Mouse (Mus musculus) adrenal gland, adult 2 months (tissue): Measurements from ENCODE around the gene Scamp3. TPM values are rescaled to one million over a fixed set of nuclear protein-coding genes. Genes with fewer than 3 reads are reported as not detected.
"Not testable (repeated sequence)": the region's sequence is repeated elsewhere in the genome, so short reads cannot be mapped to it uniquely, and the experiment has no call there.

Source experiments
- DNase-seq: peaks from one replicate; pipeline ENCODE4 v3.0.0; 2021
- polyA plus RNA-seq: library from polyadenylated mRNA; depleted of rRNA; stranded (reverse); fragments of >200 nt; gene quantifications from 2 replicates; pipeline ENCODE4 v1.2.3, GENCODE M21; 2012
- total RNA-seq, 2 experiments: library from RNA; stranded (reverse); gene quantifications; 2 replicates each; pipeline ENCODE4 v1.2.3; 2021

The Scamp3 gene
- total and polyA plus RNA-seq, 3 experiments, result 87.1 to 299 (median 104) TPM

DNA sequence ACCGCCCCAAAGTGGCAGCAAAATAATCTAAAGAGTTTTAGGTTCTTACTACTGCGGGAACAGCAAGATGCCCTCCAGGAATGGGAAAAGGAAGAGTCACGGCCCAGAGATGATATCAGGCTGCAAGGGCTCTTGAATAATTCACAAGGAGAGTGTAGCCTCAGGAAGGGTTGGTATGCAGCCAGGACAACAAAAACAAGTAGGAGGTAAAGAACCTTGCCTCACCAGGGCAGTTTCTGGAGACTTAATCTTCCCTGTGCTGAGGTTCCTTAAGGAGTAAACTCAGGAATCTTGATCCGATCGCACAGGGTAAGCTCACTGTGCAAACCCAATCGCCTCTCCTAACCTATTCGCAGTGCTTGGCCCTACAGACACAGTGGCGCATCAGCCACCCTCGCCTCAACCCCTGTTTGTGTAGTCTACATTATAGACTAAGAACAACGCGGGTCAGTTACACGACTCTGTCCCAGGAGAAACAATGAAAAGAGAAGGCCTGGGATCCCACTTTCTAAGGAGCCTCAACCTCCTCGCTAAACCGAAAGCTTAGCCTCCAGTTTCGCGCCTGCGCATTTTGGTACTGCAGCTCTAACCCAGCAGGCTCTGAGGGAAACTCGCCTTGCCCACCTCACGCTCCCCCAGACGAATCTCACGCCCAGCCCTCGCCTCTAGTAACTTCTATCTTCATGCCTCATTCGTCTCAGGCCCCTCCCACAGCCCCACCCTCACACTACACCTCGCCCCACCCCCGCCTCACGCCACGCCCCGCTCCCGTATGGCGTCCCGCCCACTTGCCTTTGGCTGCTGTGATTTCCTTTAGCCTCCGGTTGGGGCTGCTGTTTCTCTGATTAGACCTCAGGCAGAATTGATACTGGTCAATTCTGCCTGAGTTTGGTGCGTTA lies 19.0 kb downstream of the Scamp3 start:
- DNase-seq, result peak; percentile 91

DNA sequence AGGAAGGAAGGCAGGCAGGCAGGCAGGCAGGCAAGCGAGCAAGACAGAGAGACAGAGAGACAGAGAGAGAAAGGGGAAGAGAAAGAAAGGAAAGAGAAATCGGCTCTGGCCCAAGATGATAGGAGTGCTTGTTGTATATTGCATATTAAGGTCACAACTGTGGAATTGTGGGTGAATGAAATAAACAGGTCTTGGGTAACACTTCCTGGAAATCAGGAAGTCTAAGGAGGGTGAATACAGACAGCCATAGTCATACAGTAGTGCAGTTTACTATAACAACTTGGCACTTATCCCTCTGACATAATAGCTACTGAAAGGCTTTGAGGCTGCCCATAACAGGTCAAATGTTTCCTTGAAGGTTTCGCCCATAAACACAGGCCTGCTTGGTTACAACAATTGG lies 22.6 kb downstream of the Scamp3 start:
- no peak for DNase-seq

DNA sequence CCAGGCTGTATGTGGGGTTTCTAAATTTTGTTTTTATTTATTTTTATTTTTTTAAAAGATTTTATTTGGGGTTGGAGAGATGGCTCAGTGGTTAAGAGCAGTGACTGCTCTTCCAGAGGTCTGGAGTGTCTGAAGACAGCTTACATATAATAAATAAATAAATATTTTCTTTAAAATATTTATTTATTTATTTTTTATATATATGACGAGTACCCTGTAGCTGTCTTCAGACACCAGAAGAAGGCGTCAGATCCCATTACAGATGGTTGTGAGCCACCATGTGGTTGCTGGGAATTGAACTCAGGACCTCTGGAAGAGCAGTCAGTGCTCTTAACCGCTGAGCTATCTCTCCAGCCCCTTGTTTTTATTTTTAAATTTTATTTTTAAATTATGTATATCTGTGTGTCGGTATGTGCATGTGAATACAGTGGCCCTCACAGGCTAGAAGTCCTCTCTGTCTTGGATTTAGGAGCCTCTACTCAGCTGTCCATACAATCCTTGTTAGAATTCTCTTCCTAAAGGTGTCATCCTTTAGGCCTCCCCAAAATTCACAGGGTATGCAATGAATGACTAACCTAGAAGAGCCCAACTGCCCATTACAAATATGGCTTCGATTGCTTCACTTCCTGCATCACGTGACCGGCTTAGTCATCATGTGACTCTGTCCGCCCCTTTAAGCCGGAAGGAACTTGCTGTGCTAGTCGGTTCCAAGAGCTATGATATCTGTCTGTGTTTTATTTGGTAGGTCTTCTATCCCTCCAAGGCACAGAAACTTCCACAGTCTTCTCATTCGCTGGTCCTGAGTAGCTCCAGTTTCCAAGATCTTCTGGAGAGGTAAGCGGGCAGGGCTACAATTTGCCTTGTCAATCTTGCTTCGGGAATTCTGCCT lies 25.2 kb downstream of the Scamp3 start, which contains the start of gene Gba:
Gba (plus strand) TSS at position 676 of the 889 bp plus-strand sequence.
- DNase-seq, result peak; percentile 88

DNA sequence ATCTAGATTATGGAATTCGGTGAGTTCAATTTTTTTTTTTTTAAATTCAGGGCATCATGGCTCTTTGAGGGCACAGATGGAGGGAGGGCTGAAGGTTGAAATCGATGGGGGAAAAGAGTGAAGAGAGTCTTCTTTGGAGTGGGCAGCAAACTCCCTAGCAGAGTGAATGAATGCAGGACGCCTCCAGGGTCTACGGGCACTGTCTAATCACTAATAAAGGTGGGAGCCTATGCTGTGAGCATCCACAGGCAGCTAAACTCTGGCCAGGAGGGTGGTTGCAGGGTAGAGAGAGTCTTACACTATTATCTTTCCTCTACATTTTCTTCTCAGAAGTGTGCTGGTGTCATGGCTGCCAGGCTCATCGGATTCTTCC lies 25.9 kb downstream of the Scamp3 start:
- DNase-seq, result no peak

DNA sequence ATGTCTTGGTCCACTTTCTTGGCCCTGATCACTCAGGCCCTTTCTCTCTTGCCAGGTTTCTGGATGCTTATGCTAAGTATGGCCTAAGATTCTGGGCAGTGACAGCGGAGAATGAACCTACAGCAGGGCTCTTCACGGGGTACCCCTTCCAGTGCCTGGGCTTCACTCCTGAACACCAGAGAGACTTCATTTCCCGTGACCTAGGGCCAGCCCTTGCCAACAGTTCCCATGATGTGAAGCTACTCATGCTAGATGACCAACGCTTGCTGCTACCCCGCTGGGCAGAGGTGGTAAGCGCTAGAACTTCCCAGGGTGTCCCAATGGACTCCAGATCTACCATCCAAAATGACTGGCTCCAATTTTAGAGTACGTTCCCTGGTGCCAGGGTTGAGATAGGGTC lies 28.8 kb downstream of the Scamp3 start:
- DNase-seq, result no peak

DNA sequence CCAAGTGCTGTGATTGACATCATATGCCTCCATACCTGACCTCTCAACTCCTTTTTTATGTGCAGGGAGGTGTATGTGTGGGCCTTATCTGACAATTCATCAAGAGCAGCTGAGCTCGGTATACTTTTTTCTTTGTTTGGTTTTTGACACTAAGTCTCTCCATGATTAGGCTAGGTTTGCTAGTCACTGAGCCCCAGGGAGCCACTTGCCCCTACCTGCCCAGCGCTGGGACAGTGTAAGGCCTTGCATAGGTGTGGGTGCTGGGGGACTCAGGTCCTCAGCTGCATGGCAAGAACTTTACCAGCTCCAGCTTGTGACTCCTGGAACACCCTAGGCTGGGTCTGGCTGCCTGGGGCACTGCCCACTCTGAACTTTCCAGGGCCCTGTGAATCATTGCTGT lies 29.4 kb downstream of the Scamp3 start:
- DNase-seq, result no peak

DNA sequence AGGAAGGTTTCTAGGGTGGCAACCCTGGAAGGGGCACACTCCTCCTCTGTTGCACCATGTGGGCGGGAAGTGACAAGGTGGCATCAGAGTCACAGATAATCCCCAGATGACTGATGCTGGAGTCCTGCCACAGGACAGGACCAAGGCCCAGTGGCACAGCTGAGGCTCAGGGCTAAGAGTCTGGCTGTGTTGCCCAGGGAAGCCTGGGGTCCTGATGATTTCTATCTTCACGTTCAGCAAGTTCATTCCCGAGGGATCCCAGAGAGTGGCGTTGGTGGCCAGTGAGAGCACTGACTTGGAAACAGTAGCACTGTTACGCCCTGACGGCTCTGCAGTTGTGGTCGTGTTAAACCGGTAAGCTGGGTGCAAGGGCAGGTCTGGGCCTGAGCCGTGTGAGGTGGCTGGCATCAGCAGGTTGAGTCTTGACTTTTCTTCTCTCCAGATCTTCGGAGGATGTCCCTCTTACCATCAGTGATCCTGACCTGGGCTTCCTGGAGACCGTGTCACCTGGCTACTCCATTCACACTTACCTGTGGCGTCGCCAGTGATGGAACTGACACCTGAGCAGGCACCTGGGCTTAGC lies 30.9 kb downstream of the Scamp3 start:
- DNase-seq, result no peak

DNA sequence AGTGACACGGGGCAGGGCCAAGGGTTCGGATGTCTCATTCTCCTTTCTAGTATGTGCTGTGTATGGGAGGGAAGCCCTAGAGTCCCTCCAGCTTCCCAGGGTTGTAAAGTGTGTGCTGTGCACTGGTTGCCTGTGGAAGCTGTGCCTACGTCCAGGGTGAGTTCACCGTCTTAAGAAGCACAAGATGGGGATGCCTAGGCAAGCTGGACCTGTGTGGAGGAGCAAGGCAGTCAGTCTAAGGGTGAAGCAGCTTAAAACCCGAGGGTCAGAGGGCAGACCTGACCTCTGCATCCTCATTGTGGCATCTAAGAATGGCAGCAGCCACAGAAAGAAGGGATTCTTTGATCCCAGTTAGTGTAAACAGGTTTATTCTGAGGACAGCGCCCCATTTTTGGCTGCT lies 31.5 kb downstream of the Scamp3 start:
- no peak for DNase-seq

DNA sequence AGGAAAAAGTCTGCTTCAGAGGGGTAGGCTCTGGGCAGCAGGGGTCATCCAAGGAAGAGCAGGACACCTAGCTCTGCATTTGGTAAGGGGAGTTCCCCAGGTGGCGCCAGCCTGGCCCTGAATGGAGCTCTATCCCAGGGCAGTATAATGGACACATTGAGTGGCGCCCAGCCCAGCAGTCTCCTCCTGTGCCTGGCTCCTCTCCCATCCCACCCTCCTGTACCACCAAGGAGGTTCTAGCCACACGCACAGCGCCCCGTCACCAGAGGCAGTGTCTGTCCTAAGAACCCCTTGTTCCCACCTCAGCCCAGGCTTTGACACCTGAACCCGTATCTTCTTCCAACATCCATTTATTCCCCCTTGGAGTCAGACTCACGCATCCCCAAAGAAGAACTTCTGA lies 32.5 kb downstream of the Scamp3 start:
- no peak for DNase-seq

DNA sequence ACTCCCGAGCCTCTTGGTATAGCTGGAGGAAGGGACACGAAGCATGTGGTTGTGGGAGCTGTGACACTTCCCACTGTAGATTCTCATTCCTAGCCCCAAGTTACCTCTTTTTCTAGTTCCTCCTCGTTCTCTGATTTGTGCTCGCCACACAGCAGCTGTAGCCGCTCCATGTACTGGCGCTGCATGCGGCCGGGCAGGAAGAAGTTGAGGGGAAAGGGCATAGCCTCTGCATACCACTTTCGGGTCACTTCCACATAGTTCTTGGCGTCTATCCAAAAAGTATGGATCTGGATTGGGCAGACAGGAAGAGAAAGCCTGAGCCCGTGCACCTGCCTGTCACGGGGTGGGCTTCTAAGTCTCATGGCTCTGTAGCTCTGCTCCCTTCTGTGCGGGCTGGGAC lies 32.9 kb downstream of the Scamp3 start:
- no peak for DNase-seq

DNA sequence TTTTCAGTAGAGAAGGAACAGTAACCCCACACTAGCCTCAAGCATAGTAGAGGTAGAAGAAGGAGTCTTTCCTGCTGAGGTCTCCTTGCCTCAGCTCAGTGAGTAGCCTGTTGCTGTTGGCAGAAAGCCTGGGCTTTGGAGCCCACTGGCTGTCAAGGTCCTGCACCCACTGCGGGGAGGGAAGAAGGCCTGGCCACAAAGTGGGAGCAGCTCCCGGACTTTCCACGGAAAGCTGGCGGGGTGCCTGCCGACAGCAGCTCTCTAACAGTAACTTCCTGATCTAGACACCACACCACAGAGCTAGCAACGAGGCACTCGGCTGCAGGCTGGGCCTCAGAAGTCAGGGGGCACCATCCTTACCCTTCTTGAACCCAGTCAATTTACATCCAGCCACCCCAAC lies 33.5 kb downstream of the Scamp3 start:
- peak; percentile 64 for DNase-seq

DNA sequence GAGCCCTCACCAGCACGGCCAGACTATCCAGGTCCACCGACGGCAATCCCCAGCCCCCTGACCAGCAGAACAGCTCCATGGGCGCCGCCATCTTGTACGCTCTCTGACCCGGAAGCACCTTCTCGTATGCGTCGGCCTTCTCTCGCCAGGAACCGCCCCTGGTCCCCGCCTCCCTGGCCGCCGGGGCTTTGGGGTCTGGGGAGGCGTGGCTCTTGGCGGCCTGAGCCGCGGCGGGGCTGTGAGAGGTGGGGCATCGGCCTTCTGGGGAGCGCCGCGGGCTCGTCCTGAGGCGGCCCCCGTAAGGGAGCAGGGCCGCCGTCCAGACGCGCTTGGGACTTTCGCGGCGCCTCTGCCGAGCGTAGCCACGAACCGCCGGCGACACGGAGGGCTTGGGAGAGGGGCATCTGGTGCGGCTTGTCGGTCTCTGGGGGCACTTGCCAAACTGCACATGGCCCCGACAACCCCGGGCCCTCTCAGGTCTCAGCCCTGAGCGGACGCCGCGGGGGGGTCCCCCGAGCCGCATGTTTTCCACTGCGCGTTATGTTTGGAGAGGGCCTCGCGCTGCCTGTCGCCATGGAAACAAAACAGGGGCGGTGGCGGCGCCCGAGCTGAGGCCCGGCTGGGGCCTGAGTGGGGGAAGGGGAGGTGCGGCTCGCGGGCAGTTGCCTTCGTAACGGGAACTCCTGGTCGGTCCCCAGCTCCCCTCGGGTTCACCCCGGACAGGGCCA lies 36.7 kb downstream of the Scamp3 start:
- DNase-seq, result peak; percentile 95

DNA sequence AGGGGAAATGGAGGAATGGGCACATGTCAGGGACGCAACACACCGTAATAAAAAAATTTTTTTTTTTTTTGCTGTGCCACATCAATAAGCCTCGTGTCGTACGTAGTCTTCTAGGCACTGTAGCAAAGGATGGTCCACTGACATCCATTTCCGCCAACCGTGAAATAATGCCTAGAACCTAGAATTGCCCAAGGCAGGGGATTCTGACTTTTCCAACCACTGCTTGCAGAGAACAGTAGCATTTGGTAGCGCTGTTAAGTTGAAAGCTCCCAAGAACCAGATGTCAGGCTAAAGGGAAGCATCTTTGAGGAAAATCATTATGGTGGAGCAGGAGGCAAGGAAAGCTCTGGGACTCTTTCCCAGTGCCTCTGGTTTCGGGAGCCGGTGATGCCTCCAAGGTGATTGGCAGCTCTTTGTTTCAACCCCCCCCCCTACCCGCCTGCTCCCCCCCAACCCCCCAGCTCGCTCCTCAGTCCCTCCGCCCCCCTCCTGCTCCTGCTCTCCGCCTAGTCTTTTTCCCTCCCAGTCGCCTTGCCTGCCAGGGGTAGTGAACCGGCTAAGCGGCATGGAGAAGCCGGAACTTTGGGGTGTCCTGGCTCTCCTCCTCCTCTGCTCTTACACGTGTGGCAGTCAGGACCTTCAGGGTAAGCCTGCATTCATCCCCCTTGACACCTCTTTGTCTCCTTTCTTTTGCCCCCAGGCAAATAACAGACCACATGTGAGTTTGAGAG lies 37.6 kb downstream of the Scamp3 start, which contains the start of gene Thbs3:
Thbs3 (plus strand) TSS at position 500 of the 731 bp plus-strand sequence.
- DNase-seq, result no peak

DNA sequence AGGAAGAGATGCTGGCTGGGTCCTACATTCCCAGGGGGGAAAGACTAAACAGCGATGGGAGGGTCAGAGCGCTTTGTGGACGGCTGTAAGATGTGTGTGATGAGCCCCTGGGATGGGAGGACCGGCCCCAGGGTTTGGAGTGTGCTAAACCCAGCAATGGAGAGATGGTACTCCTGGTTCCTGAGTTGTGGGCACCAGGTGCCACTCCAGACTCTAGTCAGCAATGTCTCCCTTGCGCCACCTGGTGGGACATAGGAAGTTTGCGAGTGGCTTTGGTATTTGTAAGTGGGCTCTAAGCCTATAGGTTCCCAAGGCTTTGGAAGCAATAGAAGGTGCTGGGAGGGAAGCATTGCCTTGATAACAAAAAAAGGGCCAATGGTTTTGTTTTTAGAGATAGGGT lies 38.6 kb downstream of the Scamp3 start:
- peak; percentile 77 for DNase-seq

DNA sequence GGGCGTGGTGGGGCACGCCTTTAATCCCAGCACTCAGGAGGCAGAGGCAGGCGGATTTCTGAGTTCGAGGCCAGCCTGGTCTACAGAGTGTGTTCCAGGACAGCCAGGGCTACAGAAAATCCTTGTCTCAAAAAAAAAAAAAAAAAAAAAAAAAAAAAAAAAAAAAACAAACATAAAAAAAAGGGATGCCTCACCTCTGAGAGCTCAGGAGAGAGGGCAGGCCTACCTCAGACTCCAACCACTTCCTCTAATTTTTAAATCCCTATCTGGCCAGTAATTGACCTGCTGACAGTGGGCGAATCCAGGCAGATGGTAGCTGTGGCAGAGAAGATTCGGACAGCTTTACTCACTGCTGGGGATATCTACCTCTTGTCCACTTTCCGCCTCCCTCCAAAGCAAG lies 39.1 kb downstream of the Scamp3 start:
- DNase-seq, result not testable (repeated sequence)

DNA sequence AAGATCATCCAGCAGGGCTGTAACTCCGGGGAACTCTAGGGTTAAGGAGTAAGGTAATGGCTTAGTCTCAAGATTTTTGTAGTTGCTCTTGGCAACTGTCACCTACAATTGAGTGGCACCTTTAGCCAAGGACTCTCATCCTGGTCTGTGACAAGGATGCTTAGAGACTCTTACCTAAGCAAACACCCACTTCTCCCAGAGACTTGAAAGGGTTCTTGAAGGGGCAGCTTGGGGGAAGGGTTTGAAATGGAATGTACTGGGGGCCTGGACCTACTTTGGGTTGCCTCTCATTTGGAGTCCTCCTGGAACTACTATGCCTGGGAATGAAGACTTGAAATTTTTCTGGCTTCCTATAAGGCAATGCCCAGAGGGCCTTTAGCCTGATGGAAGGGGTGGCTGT lies 41.0 kb downstream of the Scamp3 start:
- no peak for DNase-seq

DNA sequence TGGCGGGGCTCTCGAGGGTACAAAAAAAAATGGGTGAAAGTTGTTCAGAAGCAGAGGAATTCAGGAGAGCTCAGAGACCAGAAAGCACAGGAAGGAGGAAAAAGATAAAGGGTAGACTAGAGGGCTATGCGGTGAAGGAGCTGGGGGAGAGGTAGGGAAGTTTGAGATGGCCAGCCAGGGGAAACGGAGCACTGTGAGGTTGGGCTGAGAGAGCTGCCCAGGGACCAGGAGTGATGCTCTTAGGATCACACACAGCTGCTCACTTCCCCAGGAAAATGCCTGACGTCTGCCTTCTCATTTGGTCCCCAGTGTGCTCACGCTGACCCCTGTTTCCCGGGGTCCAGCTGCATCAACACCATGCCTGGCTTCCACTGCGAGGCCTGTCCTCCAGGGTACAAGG lies 42.3 kb downstream of the Scamp3 start:
- DNase-seq, result no peak

DNA sequence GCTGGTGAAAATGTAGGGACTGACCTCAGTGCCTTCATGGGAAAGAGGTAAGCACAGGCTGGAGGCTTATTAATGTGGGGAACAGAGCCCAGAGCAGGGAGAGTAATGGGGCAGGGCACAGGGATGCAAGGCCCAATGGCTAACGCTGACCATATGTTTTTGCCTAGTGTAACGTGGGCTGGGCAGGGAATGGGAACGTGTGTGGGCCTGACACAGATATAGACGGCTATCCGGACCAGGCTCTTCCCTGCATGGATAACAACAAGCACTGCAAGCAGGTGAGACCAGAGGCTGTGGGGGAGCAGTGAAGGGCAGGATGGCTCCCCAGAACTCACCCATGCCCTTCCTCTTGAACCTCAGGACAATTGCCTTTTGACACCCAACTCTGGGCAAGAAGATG lies 43.9 kb downstream of the Scamp3 start:
- DNase-seq, result no peak

DNA sequence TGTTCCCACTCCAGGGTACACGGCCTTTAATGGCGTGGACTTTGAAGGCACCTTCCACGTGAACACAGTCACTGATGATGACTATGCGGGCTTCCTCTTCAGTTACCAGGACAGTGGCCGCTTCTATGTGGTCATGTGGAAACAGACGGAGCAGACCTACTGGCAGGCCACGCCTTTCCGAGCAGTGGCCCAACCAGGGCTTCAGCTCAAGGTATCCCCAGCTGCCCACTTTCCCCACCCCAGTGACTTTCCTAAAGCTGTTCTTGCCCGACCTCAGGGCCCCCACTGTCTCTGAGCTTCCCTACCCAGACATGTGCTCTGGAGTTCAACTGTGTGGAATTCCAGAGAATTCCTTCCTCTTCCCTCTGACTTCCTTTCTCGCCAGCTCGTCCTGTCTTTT lies 47.5 kb downstream of the Scamp3 start:
- DNase-seq, result no peak

DNA sequence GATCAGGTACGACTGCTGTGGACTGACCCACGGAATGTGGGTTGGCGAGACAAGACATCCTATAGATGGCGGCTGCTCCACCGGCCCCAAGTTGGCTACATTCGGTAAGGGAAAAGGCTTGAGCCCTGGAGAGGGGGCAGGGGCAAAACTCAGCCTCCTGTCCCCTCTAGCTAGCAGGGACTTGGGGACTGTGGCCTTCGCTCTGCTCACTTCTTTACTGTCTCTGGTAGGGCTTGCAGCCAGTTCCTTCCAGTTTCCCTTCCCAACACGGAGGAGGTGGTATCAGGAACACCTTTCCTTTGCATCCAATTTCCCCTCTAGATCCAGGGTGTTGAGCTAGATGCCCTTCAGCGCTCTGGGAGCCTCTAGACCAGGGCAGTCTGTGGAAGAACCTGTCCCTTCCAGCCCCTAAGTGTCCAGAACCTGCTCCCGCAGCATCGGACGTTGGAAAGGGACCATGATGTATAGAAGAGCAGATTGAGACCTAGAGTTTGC lies 48.1 kb downstream of the Scamp3 start:
- DNase-seq, result no peak

DNA sequence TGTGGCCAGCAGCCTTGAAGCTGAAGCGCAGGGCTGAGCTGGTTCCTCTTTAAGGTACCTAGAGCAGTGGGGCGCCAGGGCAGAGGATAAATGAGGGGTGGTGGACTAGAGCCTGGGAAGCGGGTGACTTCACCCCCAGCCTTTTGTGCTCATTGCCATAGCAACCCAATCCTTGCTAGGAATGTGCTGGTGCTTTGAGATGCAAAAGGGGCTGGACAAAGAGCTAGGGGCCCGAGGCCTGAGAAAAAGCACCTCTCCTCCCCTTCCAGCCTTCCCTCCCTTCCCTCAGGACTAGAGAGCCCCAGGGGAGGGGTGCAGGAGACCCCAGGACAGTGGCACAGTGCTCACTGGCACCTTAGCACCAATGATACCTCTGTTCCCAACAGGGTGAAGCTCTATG lies 48.6 kb downstream of the Scamp3 start:
- DNase-seq, result no peak
